Mouse (Mus musculus) limb, embryonic 14.5 days (tissue): ENCODE results near the gene Wwc1. TPM values are rescaled to one million over a fixed set of nuclear protein-coding genes. Genes with fewer than 3 reads are reported as not detected.

Source experiments
- ATAC-seq: fragments of 200-750 bp; cut with Nextera tagmentation; 2 replicates; pipeline ENCODE4 v1.8.0; 2017; ENCODE audit warnings: low read depth, moderate number of reproducible peaks, moderate TSS enrichment; ENCODE audit not compliant: low FRiP score
- DNase-seq: peaks from one replicate; pipeline ENCODE4 v3.0.0-alpha.2; 2015; ENCODE audit warnings: low spot score
- H3K27ac ChIP-seq: fragments of 300-500 bp; sonication (generic); replicated peaks from 2 replicates; pipeline ENCODE4 v1.5.1; 2014; ENCODE audit warnings: low read depth, mild to moderate bottlenecking, low read length, moderate library complexity, mixed read lengths
- H3K27me3 ChIP-seq: fragments of 300-500 bp; sonication (generic); 2 replicates; pipeline ENCODE4 v1.6.1; 2014; ENCODE audit warnings: low read length, mixed read lengths; ENCODE audit not compliant: control insufficient read depth, insufficient read depth
- H3K36me3 ChIP-seq: fragments of 300-500 bp; sonication (generic); 2 replicates; pipeline ENCODE4 v1.6.1; 2014; ENCODE audit warnings: mild to moderate bottlenecking, low read length, moderate library complexity, mixed read lengths; ENCODE audit not compliant: control insufficient read depth, insufficient read depth
- H3K4me1 ChIP-seq: fragments of 300-500 bp; sonication (generic); 2 replicates; pipeline ENCODE4 v1.6.1; 2014; ENCODE audit warnings: antibody characterized with exemption, low read length, mixed read lengths; ENCODE audit not compliant: control insufficient read depth, insufficient read depth
- H3K4me2 ChIP-seq: fragments of 300-500 bp; sonication (generic); replicated peaks from 2 replicates; pipeline ENCODE4 v1.6.1; 2014; ENCODE audit warnings: low read depth, mild to moderate bottlenecking, low read length, moderate library complexity; ENCODE audit not compliant: severe bottlenecking
- H3K4me3 ChIP-seq: fragments of 300-500 bp; sonication (generic); replicated peaks from 2 replicates; pipeline ENCODE4 v1.5.1; 2014; ENCODE audit warnings: low read length
- H3K9ac ChIP-seq: fragments of 300-500 bp; sonication (generic); 2 replicates; pipeline ENCODE4 v1.6.1; 2014; ENCODE audit warnings: mild to moderate bottlenecking, low read depth, low read length, moderate library complexity; ENCODE audit not compliant: severe bottlenecking
- H3K9me3 ChIP-seq: fragments of 300-500 bp; sonication (generic); 2 replicates; pipeline ENCODE4 v1.6.1; 2016; ENCODE audit warnings: low read length; ENCODE audit not compliant: control insufficient read depth
- POLR2A ChIP-seq: fragments of 200-500 bp; IDR thresholded peaks from 2 replicates; pipeline ENCODE4 v1.8.0; 2012; ENCODE audit warnings: inconsistent platforms, mild to moderate bottlenecking, moderate library complexity, borderline replicate concordance; ENCODE audit not compliant: insufficient read depth, insufficient read length; ENCODE audit errors: extremely low read depth
- WGBS: fragments of 180-500 bp; shearing (Covaris S2); extraction: QIAGEN DNeasy Blood & Tissue Kit; methylation state at CpG from one replicate; pipeline ENCODE4 v1.1.7; 2014; 5-methylcytosine and 5-hydroxymethylcytosine counted together
- polyA plus RNA-seq, 2 experiments: library from polyadenylated mRNA; depleted of rRNA in 1 of 2; stranded (reverse) in 1 of 2; unstranded in 1 of 2; fragments of >200 nt; fragmentation: Nextera tagmentation in 1 of 2; extraction: Ambion mirVana in 1 of 2; gene quantifications; 2 replicates each; pipeline versions ENCODE4 v1.2.1 to v1.2.3; 2012 to 2014

Gene Wwc1
- polyA plus RNA-seq, 2 experiments, result 5.8 to 13.9 TPM

DNA sequence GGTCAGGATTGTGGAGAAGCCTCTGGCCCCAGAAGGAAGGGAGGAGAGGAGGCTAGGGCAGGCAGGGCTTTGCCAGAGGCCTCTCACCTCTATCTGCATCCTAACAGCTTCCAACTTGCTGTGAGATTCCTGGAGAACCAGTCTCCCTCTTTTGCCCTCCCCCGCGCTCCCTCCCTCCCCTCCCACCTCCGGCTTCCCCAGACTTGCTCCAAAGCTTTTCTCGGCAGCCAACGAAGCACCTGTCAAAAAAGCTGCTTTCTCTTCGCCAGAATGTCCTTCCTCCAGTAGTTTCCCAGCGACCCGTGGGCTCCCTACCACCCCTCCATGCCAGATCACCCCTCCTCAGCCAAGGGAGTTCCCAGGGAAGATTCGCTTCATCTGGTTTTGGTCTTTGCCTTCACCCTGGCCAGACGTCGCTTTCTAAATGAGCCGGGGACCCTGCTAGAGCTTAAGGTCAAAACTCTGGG lies 1.0 kb downstream of the Wwc1 start:
- Histone ChIP-seq H3K4me3 (peak overlapping the region; percentile 64), H3K9me3 (no peaks in the 10 kb centered on the region), H3K36me3 (no peaks in the 10 kb centered on the region), H3K4me1 (no peaks in the 10 kb centered on the region), H3K27ac (no peak overlapping the region), H3K9ac (peak overlapping the region; percentile 68; the same call in 1 of the 2 replicates), H3K27me3 (peaks cover 20% of the 10 kb centered on the region), H3K4me2 (peak overlapping the region; percentile 95)
- ATAC-seq (no peak), DNase-seq (no peak)
- TF ChIP-seq POLR2A, result no peak
- WGBS, result 2% methylated on average over 12 of the region's 12 CpGs

DNA sequence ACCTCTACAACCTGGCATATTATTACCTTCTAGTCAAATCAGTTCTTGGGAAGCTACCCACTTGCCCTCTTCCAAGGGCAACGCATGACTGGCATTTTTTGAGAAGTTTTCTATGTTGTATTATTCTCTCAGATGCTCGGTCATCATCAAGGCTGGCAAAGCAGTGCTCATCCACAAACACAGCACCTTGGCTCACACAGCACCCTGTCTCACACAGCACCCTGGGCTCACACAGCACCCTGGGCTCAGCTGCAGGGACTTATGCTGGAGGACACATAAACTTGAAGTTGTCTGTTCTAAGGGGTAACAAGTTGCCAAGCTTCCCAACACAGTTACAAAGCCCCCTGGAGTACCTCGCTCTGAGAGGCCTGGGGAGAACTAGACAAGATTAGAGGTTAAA lies 2.5 kb downstream of the Wwc1 start:
- 86% methylated on average over 3 of the region's 3 CpGs for WGBS
- H3K9me3 ChIP-seq, result no peaks in the 10 kb centered on the region
- ATAC-seq (no peak), DNase-seq (no peak)
- H3K4me3 ChIP-seq, result no peak overlapping the region
- no peaks in the 10 kb centered on the region for H3K4me1 ChIP-seq
- no peak overlapping the region for H3K4me2 ChIP-seq
- H3K27me3 ChIP-seq, result peaks cover 20% of the 10 kb centered on the region
- no peak overlapping the region for H3K27ac ChIP-seq
- H3K36me3 ChIP-seq, result no peaks in the 10 kb centered on the region
- no peak for TF ChIP-seq POLR2A
- no peak overlapping the region for H3K9ac ChIP-seq

DNA sequence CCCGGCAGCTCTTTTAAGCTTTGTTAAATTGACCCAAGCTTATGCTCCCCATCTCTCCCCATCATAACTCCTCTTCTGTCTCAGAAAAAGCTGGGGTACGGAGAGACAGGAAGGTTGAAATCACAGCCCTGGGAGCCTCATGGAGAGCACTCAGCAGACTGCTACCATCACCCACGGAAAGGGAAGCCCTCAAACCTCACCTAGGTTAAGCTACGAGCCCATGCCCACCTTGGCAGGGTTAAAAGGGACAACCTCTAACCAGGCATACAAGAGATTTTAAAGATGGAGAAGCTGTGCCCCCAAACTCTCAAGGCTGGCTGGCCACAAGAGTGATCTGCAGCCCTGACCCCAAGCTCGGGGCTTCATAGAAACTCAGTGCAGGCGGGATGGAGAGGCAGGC lies 3.2 kb downstream of the Wwc1 start:
- no peaks in the 10 kb centered on the region for H3K36me3 ChIP-seq
- no peaks in the 10 kb centered on the region for H3K4me1 ChIP-seq
- no peak overlapping the region for H3K4me2 ChIP-seq
- H3K9ac ChIP-seq, result no peak overlapping the region
- H3K27me3 ChIP-seq, result peaks cover 20% of the 10 kb centered on the region
- TF ChIP-seq POLR2A, result no peak
- H3K4me3 ChIP-seq, result no peak overlapping the region
- DNase-seq (no peak), ATAC-seq (no peak)
- H3K27ac ChIP-seq, result no peak overlapping the region
- WGBS, result 67% methylated on average over 6 of the region's 6 CpGs
- no peaks in the 10 kb centered on the region for H3K9me3 ChIP-seq

DNA sequence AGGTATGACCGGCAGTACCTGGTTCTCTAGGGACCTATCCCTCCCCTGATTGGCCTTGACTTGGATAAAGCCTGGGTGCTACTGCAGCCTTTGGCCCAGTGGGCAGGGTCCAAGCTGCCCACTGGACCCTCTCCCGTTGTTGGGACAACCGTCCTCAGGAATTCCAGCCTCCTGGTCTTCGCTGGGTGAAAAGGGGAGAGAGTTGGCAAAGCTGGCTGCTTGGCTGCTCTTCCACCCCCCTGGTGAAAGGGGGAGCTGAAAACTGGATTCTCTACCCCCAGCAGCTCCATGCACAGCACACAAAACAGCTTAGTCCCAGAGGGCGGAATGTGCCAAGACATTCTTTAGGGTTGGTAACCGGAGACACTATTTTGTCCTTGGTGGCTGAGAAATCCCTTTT lies 3.8 kb downstream of the Wwc1 start:
- Histone ChIP-seq H3K36me3 (no peaks in the 10 kb centered on the region), H3K9ac (no peak overlapping the region), H3K27me3 (peaks cover 15% of the 10 kb centered on the region), H3K4me2 (no peak overlapping the region), H3K9me3 (no peaks in the 10 kb centered on the region), H3K4me1 (no peaks in the 10 kb centered on the region), H3K4me3 (no peak overlapping the region), H3K27ac (no peak overlapping the region)
- TF ChIP-seq POLR2A, result no peak
- ATAC-seq (no peak), DNase-seq (no peak)
- 54% methylated on average over 6 of the region's 6 CpGs for WGBS

DNA sequence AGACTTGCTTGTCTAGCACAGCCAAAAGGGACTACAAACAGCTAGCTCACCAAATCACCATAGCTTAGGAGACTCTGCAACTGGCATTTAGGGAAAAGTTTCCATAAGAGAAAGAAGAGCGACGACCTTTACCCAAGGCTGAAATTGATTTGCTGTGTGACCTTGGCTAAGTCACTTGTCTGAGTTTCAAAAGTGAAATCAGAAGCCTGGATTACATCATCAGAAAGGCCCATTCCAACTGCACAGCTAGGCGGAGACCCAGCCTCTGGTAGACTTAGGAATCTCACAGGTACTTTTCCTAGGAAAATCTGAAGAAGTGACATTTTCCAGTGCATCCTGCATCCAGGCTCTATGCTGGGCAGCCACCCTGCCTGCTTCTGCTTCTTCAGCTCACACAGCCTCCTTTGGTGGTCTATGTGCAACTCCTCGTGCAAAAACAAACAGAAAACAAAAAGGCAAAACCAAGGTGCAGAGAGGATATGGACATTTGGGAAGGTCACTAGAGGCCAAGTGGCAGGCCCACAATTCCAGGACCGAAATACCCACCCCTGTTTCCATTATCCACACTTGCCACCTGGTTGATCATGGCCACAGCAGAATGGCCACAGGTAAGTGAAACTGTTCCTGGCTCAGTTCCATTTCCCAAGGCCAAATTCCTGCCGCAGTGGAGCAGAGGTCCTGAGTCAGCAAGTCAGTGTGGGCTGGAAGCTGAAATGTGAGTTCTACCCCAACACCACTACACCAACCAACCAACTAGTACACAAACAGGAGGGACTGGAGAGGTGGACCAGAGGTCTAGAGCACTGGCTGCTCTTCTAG lies 5.5 kb downstream of the Wwc1 start:
- DNase-seq (no peak), ATAC-seq (no peak)
- Histone ChIP-seq H3K27me3 (peaks cover 12% of the 10 kb centered on the region; the same call in 1 of the 2 replicates), H3K4me2 (no peak overlapping the region), H3K4me3 (no peak overlapping the region), H3K4me1 (no peaks in the 10 kb centered on the region), H3K36me3 (no peaks in the 10 kb centered on the region), H3K27ac (no peak overlapping the region), H3K9ac (no peak overlapping the region), H3K9me3 (no peaks in the 10 kb centered on the region)
- WGBS, result 80% methylated on average over 6 of the region's 6 CpGs
- no peak for TF ChIP-seq POLR2A
